Mouse (Mus musculus): ENCODE results near the gene Klk1b26.
"Not testable (repeated sequence)": the region's sequence is repeated elsewhere in the genome, so short reads cannot be mapped to it uniquely, and the experiment has no call there.

GRCm38 (mm10) chr7:44051990-44052389 is 40.0 kb downstream of the Klk1b26 start, which contains the start of gene Klk1b27:
- TF ChIP-seq POLR2A (IDR thresholded peaks at IDR 0.05; ENCODE audit: low read depth, low read length); CTCF (IDR thresholded peaks at IDR 0.05; ENCODE audit: extremely low read depth, insufficient read length, insufficient replicate concordance, low read depth, low read length): not testable (repeated sequence)

Measured in small intestine, adult 2 months (tissue).